Mouse (Mus musculus) testis, adult 2 months (tissue): Measurements from ENCODE around the gene Alox5ap.

Source experiments
- CTCF ChIP-seq: fragments of 200-500 bp; IDR thresholded peaks from 2 replicates; pipeline ENCODE4 v1.5.1; 2012; ENCODE audit warnings: low read depth, mild to moderate bottlenecking, inconsistent platforms, low read length, moderate library complexity; ENCODE audit not compliant: control insufficient read depth, insufficient read depth, insufficient replicate concordance
- POLR2A ChIP-seq: fragments of 200-500 bp; IDR thresholded peaks from 2 replicates; pipeline ENCODE4 v1.6.1; 2012; ENCODE audit warnings: low read depth, mild to moderate bottlenecking, inconsistent platforms, low read length, moderate library complexity; ENCODE audit not compliant: control insufficient read depth

- no peak for TF ChIP-seq CTCF
- TF ChIP-seq POLR2A = no peak
Measured at GRCm38 (mm10) chr5:149296808-149297207, 32.2 kb downstream of the Alox5ap start.
